Mouse (Mus musculus) frontal cortex, adult 2 months (tissue): ENCODE data around the gene Gm42957. TPM values are rescaled to one million over a fixed set of nuclear protein-coding genes. Genes with fewer than 3 reads are reported as not detected.
"Not testable (repeated sequence)": the region's sequence is repeated elsewhere in the genome, so short reads cannot be mapped to it uniquely, and the experiment has no call there.

ENCODE experiments used
- DNase-seq, 2 experiments: peaks; one replicate each; pipeline ENCODE4 v3.0.0; 2022; ENCODE audit warnings: low spot score in 1 of 2; ENCODE audit errors: extremely low spot score in 1 of 2
- polyA plus RNA-seq: library from polyadenylated mRNA; depleted of rRNA; stranded (reverse); fragments of >200 nt; gene quantifications from 2 replicates; pipeline ENCODE4 v1.2.3, GENCODE M21; 2012; rRNA removed

The Gm42957 gene
- polyA plus RNA-seq, result 0.10 and 0.11 TPM in 2 replicates

GRCm38 (mm10) chr3:96634928-96635879 lies at the start of gene Gm42957, which contains the start of gene Pex11b:
TSS of gene Gm42957 (plus strand) at chr3:96635474.
TSS of gene Pex11b (plus strand) at chr3:96635376.
- peak; percentile 75 to 91 for DNase-seq

GRCm38 (mm10) chr3:96590657-96591056 lies 44.6 kb upstream of the Gm42957 start:
- DNase-seq, result no peak

- no peak for DNase-seq
Measured at GRCm38 (mm10) chr3:96593374-96593773, 41.9 kb upstream of the Gm42957 start.

GRCm38 (mm10) chr3:96593790-96594560 lies 41.3 kb upstream of the Gm42957 start, which contains the start of gene Polr3gl:
TSS of gene Polr3gl (minus strand) at chr3:96594181.
- DNase-seq, result peak; percentile 89 to 95

- DNase-seq, result no peak
Measured at GRCm38 (mm10) chr3:96594851-96595250, 40.4 kb upstream of the Gm42957 start.

- DNase-seq, result peak; percentile 65 to 68
Measured at GRCm38 (mm10) chr3:96595661-96596060, 39.6 kb upstream of the Gm42957 start.

GRCm38 (mm10) chr3:96596228-96596707 lies 39.0 kb upstream of the Gm42957 start, which contains the start of gene Ankrd34a:
TSS of gene Ankrd34a (plus strand) at chr3:96596636.
- peak; percentile 75 to 88 for DNase-seq

GRCm38 (mm10) chr3:96596855-96597254 lies 38.4 kb upstream of the Gm42957 start:
- DNase-seq, result peak in 1 of 2 experiments; percentile 39

- no peak for DNase-seq
Measured at GRCm38 (mm10) chr3:96597435-96597891, 37.8 kb upstream of the Gm42957 start.

GRCm38 (mm10) chr3:96598156-96599068 lies 36.9 kb upstream of the Gm42957 start:
- peak in 1 of 2 experiments; percentile 16 for DNase-seq

- no peak for DNase-seq
Measured at GRCm38 (mm10) chr3:96599069-96599393, 36.2 kb upstream of the Gm42957 start.

GRCm38 (mm10) chr3:96599411-96599810 lies 35.9 kb upstream of the Gm42957 start:
- no peak for DNase-seq

GRCm38 (mm10) chr3:96600639-96601250 lies 34.5 kb upstream of the Gm42957 start, which contains the start of gene Lix1l:
TSS of gene Lix1l (plus strand) at chr3:96601149.
- DNase-seq, result peak; percentile 93 to 95

- no peak for DNase-seq
Measured at GRCm38 (mm10) chr3:96601251-96601787, 34.0 kb upstream of the Gm42957 start.

- no peak for DNase-seq
Measured at GRCm38 (mm10) chr3:96601941-96602703, 33.2 kb upstream of the Gm42957 start.

- no peak for DNase-seq
Measured at GRCm38 (mm10) chr3:96602704-96603084, 32.6 kb upstream of the Gm42957 start.

GRCm38 (mm10) chr3:96603311-96603710 lies 32.0 kb upstream of the Gm42957 start:
- no peak for DNase-seq

- DNase-seq, result not testable (repeated sequence)
Measured at GRCm38 (mm10) chr3:96606007-96606406, 29.3 kb upstream of the Gm42957 start.
